Mouse (Mus musculus) embryonic facial prominence, embryonic 14.5 days (tissue): ENCODE data around the gene Rmnd1. TPM values are rescaled to one million over a fixed set of nuclear protein-coding genes. Genes with fewer than 3 reads are reported as not detected.

Source experiments
- ATAC-seq: fragments of 200-750 bp; cut with Nextera tagmentation; 2 replicates; pipeline ENCODE4 v1.8.0; 2017; ENCODE audit warnings: low read depth, moderate number of reproducible peaks, moderate TSS enrichment
- DNase-seq: peaks from one replicate; pipeline ENCODE4 v3.0.0-alpha.2; 2015; ENCODE audit warnings: low spot score
- H3K27ac ChIP-seq: fragments of 300-500 bp; sonication (generic); replicated peaks from 2 replicates; pipeline ENCODE4 v1.5.1; 2014; ENCODE audit warnings: low read depth, mild to moderate bottlenecking, low read length, moderate library complexity
- H3K27me3 ChIP-seq: fragments of 300-500 bp; sonication (generic); replicated peaks from 2 replicates; pipeline ENCODE4 v1.6.1; 2014; ENCODE audit warnings: low read length; ENCODE audit not compliant: control insufficient read depth, insufficient read depth
- H3K36me3 ChIP-seq: fragments of 300-500 bp; sonication (generic); 2 replicates; pipeline ENCODE4 v1.6.1; 2014; ENCODE audit warnings: low read length, mixed read lengths; ENCODE audit not compliant: control insufficient read depth, insufficient read depth
- H3K4me1 ChIP-seq: fragments of 300-500 bp; sonication (generic); 2 replicates; pipeline ENCODE4 v1.6.1; 2014; ENCODE audit warnings: antibody characterized with exemption, low read length; ENCODE audit not compliant: control insufficient read depth, insufficient read depth
- H3K4me2 ChIP-seq: fragments of 300-500 bp; sonication (generic); 2 replicates; pipeline ENCODE4 v1.6.1; 2014; ENCODE audit warnings: low read depth, mild to moderate bottlenecking, low read length, moderate library complexity, mixed read lengths
- H3K4me3 ChIP-seq: fragments of 300-500 bp; sonication (generic); 2 replicates; pipeline ENCODE4 v1.5.1; 2014; ENCODE audit warnings: low read depth, mild to moderate bottlenecking, low read length
- H3K9ac ChIP-seq: fragments of 300-500 bp; sonication (generic); 2 replicates; pipeline ENCODE4 v1.6.1; 2014; ENCODE audit warnings: low read depth, mild to moderate bottlenecking, low read length, moderate library complexity, mixed read lengths
- H3K9me3 ChIP-seq: fragments of 300-500 bp; sonication (generic); 2 replicates; pipeline ENCODE4 v1.6.1; 2016; ENCODE audit warnings: low read length; ENCODE audit not compliant: control insufficient read depth
- WGBS: fragments of 180-500 bp; shearing (Covaris S2); extraction: QIAGEN DNeasy Blood & Tissue Kit; methylation state at CpG from one replicate; pipeline ENCODE4 v1.1.7; 2014; 5-methylcytosine and 5-hydroxymethylcytosine counted together
- polyA plus RNA-seq: library from polyadenylated mRNA; unstranded; fragments of >200 nt; fragmentation: Nextera tagmentation; extraction: Ambion mirVana; gene quantifications from 2 replicates; pipeline ENCODE4 v1.2.1, GENCODE M21; 2014

Gene Rmnd1
- polyA plus RNA-seq, 1 experiment from 2014 or later, result 46.8 TPM

GRCm38 (mm10) chr10:4354371-4355260 is 77.6 kb downstream of the Rmnd1 start:
- DNase-seq (no peak), ATAC-seq (no peak)
- Histone ChIP-seq H3K4me2 (no peak overlapping the region), H3K27ac (no peak overlapping the region), H3K4me1 (no peaks in the 10 kb centered on the region), H3K9ac (no peak overlapping the region), H3K4me3 (no peak overlapping the region), H3K36me3 (peaks cover 43% of the 10 kb centered on the region), H3K27me3 (no peaks in the 10 kb centered on the region), H3K9me3 (no peaks in the 10 kb centered on the region)
- 83% methylated on average over 38 of the region's 38 CpGs for WGBS

Other genes with a start within 250 kb of the Rmnd1 start
- gene Akap12, start 166.0 kb downstream of the Rmnd1 start, polyA plus RNA-seq, result 67.9 and 72.8 TPM in 2 replicates
- 13.7 and 14.4 TPM in 2 replicates for gene Zbtb2, start 44.3 kb downstream of the Rmnd1 start, polyA plus RNA-seq
- gene Armt1, start 79 bp upstream of the Rmnd1 start, polyA plus RNA-seq, result 15.6 and 16.2 TPM in 2 replicates
- 0.21 and 0.43 TPM in 2 replicates for gene Ccdc170, start 50.1 kb upstream of the Rmnd1 start, polyA plus RNA-seq
- gene Esr1, start 179.2 kb upstream of the Rmnd1 start, polyA plus RNA-seq, result 0.51 and 0.82 TPM in 2 replicates